Mouse (Mus musculus) left cerebral cortex, adult 2 months (tissue): ENCODE measurements around the gene Anks1. TPM values are rescaled to one million over a fixed set of nuclear protein-coding genes. Genes with fewer than 3 reads are reported as not detected.

ENCODE experiments used
- DNase-seq, 2 experiments: peaks; one replicate each; pipeline ENCODE4 v3.0.0; 2021 to 2022; ENCODE audit warnings: low spot score in 2 of 2, mixed read lengths in 1 of 2; ENCODE audit errors: extremely low spot score in 1 of 2
- H3K27ac ChIP-seq: fragments of 200-600 bp; 2 replicates; pipeline ENCODE4 v1.8.1; 2022
- H3K4me3 ChIP-seq: fragments of 200-600 bp; 2 replicates; pipeline ENCODE4 v1.8.1; 2022
- CTCF ChIP-seq: fragments of 200-600 bp; IDR thresholded peaks from 2 replicates; pipeline ENCODE4 v1.8.1; 2022; ENCODE audit warnings: antibody characterized with exemption, mild to moderate bottlenecking, moderate library complexity
- intact Hi-C: fragments of 180-260 bp; cut with DNase I; formaldehyde crosslinking; loops from one replicate; pipeline ENCODE4 v1.15.1; 2025
- total RNA-seq, 2 experiments: library from RNA; stranded (reverse); gene quantifications; 2 replicates each; pipeline ENCODE4 v1.2.3; 2021

The Anks1 gene
- total RNA-seq, 2 experiments from 2014 or later, result 36.6 to 54.9 TPM

DNA sequence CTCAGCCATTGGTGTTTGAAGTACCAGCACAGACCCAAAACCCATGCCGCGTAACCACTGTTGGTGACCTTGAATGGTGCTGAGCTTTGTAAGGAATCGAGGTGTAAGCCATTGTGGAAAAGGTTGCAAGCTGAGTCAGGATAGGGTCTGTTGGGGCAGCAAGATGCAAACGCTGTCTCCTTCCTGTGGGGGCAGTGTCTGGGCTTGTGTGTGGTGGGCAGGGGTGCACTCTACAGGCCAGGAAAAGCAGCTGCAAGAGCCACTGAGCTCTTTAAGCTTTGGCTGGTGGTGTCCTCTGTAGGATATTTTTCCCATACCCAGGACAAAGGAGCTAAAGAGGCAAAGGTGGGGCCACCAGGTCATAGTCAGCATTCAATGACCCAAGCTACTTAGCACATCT lies 139.3 kb downstream of the Anks1 start:
- intact Hi-C loops, result no loop called here
- peak; percentile 63 for TF ChIP-seq CTCF
- no peak for DNase-seq
- Histone ChIP-seq H3K4me3 (no peak overlapping the region), H3K27ac (no peak overlapping the region)

DNA sequence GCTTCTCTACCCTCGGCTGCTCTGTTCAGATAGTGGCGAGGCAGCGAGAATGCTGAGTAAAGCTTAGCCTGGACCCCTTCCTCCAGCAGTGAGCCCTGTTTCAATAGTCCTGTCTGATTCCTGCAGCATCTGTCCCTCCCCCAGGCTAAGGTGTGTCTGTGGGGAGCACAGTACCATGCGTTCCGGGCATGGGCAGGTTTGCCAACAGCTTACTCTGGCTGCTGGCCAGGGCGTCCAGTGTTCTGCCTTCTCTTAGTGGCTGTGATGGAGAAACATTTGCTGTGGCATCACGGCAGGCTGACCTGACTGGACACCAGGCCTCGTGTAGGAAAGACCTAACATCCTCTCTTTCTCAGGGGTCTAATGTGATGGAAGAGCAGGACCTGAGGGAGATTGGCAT lies 141.1 kb downstream of the Anks1 start:
- intact Hi-C loops, result no loop called here
- no peak for DNase-seq
- no peak for TF ChIP-seq CTCF
- H3K27ac ChIP-seq, result no peak overlapping the region
- H3K4me3 ChIP-seq, result no peak overlapping the region

DNA sequence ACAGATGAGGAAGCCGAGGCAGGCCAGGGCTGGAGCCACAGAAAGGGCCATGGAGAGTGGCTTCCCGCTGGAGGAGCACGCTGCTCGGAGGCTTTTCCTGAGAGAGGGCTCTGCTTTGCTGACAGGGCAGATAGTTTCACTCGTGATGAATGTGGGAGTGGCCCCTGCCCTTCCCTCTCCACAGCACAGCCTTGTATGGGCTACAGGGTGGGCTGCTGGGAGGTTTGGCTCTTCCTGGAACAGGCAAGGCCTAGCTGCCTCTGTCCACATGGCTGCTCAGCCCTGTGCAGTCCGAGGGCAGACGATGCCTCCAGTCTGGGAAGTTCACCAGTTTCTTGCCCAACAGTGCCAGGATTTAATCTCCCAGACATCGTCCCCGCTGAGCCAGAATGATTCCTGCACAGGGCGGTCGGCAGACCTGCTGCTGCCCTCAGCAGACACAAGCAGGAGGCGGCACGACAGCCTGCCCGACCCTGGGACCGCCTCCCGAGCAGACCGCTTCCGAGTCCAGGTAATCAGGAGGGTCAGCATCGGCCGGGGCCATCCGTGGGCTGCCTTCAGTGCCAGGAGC lies 143.3 kb downstream of the Anks1 start:
- no peak for TF ChIP-seq CTCF
- no peak overlapping the region for H3K27ac ChIP-seq
- intact Hi-C loops, result no loop called here
- no peak for DNase-seq
- H3K4me3 ChIP-seq, result no peak overlapping the region

DNA sequence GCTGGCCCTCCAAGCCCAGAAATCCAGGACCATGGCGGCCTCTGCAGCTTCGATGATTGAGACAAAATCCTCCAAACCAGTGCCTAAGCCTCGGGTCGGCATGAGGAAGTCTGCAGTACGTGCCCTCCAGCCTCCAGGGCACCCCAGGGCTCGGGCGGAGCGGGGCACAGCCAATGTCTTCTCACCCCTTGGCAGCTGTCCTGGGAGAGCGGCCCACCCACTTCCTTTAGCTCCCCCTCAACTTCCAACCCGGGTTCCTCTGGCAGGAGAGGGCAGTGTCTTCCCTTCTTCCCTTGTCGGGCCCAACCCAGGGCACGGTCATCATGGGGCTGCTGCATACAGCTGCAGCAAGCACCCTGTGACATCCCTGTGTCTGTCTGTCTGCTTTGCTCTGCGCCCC lies 149.2 kb downstream of the Anks1 start:
- no peak overlapping the region for H3K27ac ChIP-seq
- intact Hi-C loops, result no loop called here
- TF ChIP-seq CTCF, result no peak
- DNase-seq, result no peak
- no peak overlapping the region for H3K4me3 ChIP-seq

DNA sequence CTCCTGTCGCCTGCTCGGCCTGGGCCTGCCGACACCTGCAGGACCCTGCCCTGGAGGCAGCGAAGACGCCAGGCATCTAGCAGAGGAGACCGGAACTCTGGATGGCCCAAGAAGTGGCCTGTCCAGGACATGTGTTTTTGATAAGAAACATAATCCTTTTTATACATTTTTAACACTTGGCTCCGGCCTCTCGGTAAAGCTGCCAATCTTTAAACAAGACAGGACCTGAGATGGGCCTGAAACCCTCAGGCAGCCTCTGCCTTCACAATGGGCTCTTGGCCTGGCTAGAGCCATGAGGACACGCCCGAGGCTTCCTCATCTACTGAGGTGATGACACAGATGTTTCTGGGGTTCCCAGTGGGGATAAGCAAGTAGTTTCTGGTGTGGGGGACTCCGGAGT lies 151.6 kb downstream of the Anks1 start:
- no peak overlapping the region for H3K4me3 ChIP-seq
- intact Hi-C loops, result loop anchor here (5.0 kb wide), 1 partner anchor 68 kb away; no protein-coding TSS in a partner anchor
- no peak for TF ChIP-seq CTCF
- no peak for DNase-seq
- no peak overlapping the region for H3K27ac ChIP-seq

DNA sequence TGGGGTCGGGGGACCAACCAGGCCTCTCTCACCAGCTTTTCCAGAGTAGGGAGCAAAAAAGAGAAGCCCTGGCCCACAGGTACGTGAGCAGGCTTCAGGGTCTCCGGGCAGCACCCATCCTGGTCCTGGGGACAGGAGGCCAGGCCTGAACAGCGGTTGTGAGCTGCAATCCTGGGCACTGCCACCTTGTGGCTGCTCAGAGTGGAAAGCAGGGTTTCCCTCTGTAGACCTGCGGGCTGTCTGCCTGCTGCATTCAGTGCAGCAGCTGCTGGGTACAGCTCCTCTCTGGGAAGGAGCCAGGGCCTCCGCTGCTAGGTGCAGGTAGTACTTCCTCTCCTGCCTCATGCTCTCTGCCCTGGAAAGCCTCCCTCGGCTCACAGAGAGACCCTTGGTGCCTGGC lies 152.4 kb downstream of the Anks1 start:
- Histone ChIP-seq H3K27ac (no peak overlapping the region), H3K4me3 (no peak overlapping the region)
- intact Hi-C loops, result loop anchor here (5.0 kb wide), 1 partner anchor 69 kb away; no protein-coding TSS in a partner anchor
- DNase-seq, result no peak
- TF ChIP-seq CTCF, result peak; percentile 79

DNA sequence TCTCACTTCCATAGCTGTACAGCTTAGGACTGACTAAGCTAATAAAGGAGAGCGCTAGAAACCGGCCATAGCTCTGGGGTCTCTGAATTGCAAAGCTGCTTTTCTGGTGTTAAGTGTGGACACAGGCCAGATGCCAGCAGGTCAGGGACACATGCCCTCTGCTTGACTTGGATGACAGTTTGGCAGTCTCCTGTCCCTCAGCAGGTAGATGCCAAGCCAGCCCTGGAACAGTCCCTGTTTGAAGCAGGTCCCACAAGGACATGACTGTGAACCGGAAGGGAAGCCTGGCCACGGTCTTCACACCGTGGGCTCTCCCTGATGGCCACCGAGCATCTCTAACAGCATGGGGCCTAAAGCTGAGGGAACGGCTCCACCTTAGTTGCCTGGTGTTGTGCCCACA lies 153.6 kb downstream of the Anks1 start:
- no peak for DNase-seq
- Histone ChIP-seq H3K4me3 (no peak overlapping the region), H3K27ac (no peak overlapping the region)
- intact Hi-C loops, result loop anchor here (5.0 kb wide), 1 partner anchor 70 kb away; no protein-coding TSS in a partner anchor
- no peak for TF ChIP-seq CTCF

DNA sequence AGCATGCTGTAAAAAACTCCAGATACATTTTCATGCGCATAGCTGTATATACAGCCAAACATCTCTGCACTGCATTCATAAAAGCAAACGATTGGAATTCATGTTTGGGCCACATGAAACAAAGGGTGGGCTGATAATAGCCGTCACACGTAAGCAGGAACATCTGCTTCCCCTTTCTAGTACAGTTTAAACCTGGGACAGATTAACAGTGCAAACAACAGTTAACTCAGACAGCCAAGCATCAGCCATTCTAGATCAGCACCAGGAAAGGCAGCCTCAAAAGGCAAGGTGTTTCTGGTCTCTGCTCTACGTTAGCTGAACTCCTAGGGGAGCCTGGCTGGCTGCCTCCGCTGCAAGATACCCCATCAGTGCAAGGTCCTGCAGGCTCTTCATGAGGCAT lies 154.1 kb downstream of the Anks1 start:
- Histone ChIP-seq H3K27ac (no peak overlapping the region), H3K4me3 (no peak overlapping the region)
- no peak for TF ChIP-seq CTCF
- intact Hi-C loops, result loop anchor here (5.0 kb wide), 1 partner anchor 71 kb away; no protein-coding TSS in a partner anchor
- no peak for DNase-seq

DNA sequence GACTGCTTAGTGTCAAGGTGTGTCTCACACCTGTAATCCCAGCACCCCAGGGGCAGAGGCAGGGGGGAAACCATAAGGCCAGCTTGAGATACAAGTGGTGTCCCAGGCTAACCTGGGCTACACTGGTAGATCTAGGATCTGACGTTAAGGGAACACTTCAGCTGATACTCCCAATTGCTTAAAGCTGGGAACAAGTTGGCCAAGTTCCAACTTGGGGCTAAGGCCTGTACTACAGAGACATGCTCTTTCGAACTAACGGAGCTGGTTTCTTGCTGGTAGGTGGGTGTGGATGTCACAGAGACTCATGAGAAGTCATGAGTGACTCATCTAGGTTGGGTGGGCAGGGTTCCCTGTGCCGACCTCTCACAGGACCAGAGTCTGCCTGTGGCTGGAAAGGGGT lies 158.2 kb downstream of the Anks1 start:
- TF ChIP-seq CTCF, result no peak
- intact Hi-C loops, result no loop called here
- Histone ChIP-seq H3K27ac (no peak overlapping the region), H3K4me3 (no peak overlapping the region)
- DNase-seq, result no peak

DNA sequence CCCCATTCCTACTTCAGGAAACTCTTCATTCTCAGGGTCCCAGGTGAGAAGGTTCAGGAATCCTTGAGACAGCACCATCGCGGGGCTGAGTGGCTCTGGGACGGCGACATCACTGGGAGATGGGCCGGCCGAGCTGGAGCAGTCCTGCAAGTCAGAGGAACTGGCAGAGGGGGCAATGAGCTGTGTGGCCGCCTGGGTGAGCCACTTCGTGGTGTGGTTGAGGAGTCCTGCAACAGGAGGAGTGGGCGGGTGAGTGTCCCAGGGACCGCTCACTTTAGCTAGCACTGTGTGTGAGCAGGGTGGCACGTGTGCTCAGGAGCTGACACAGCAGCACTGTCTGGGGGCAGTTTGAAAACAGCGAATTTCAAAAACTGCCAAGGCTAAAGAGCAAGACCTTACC lies 160.3 kb downstream of the Anks1 start:
- TF ChIP-seq CTCF, result no peak
- DNase-seq, result no peak
- no peak overlapping the region for H3K27ac ChIP-seq
- intact Hi-C loops, result no loop called here
- H3K4me3 ChIP-seq, result no peak overlapping the region

DNA sequence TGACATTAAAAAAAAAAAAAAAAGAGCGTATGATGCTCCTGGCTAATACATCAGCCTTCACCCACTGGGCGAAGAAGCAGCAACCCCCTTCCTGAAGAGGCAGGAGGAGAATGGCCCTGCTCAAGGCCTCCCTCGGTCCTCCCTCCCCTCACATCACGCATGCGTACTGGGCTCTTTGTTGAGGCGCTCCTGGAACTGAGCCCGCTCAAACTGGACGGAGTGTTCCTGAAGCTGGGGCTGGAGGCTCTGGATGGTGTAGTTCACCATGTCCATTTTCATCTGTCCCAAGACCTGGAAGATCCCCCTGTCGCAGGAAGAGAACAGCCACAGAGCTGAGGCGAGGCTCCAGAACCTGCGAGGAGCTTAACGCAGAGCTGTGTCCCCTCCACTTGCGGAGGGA lies 161.2 kb downstream of the Anks1 start:
- H3K4me3 ChIP-seq, result no peak overlapping the region
- no peak for TF ChIP-seq CTCF
- no peak for DNase-seq
- intact Hi-C loops, result no loop called here
- no peak overlapping the region for H3K27ac ChIP-seq

DNA sequence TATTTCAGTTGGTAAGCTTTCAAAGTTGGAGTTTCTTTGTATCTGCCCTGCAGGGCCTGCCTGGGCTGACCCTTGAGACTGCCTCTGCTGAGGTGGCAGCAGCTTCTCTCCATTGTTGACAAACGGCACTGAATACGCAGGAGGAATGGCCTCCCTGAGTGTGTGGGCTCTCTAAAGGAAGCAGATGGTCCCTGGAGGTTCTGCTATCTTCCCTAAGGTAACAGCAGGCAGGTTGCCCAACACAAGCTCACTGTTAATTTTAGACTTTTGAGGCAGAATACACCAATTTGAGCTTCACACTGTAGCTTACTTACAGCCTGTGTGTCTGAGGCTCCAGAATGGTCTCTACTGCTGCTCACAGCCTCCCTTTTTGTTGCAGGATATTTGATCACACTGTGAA lies 163.6 kb downstream of the Anks1 start:
- Histone ChIP-seq H3K27ac (no peak overlapping the region), H3K4me3 (no peak overlapping the region)
- no peak for TF ChIP-seq CTCF
- intact Hi-C loops, result no loop called here
- no peak for DNase-seq

DNA sequence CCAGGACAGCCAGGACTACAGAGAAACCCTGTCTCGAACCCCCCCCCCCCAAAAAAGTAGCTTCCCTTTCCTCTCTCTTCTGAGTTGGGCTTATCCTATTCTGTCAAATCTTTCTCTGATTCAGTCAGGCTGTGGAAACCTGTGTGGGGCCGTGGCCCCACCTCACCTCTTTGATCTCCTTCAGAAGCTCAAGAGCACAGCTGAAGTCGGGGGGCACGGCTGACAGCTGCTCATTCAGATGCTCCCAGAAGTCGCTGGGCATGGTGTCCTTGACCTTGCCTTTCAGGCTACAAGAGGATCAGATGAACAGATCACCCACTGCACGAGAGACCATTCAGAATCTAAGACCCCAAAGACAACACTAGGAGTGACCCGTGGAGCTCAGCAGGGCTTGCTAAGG lies 165.4 kb downstream of the Anks1 start:
- no peak for DNase-seq
- Histone ChIP-seq H3K27ac (no peak overlapping the region), H3K4me3 (no peak overlapping the region)
- no peak for TF ChIP-seq CTCF
- intact Hi-C loops, result no loop called here
